Mouse (Mus musculus) embryonic facial prominence, embryonic 15.5 days (tissue): Measurements from ENCODE around the gene Bri3bp. TPM values are rescaled to one million over a fixed set of nuclear protein-coding genes. Genes with fewer than 3 reads are reported as not detected.

Experiments used
- ATAC-seq: fragments of 200-750 bp; cut with Nextera tagmentation; 2 replicates; pipeline ENCODE4 v1.8.0; 2017; ENCODE audit warnings: low read depth, moderate TSS enrichment; ENCODE audit not compliant: insufficient number of reproducible peaks, low FRiP score, low TSS enrichment
- H3K27ac ChIP-seq: fragments of 300-500 bp; sonication (generic); replicated peaks from 2 replicates; pipeline ENCODE4 v1.5.1; 2015; ENCODE audit warnings: mild to moderate bottlenecking, inconsistent platforms
- H3K27me3 ChIP-seq: fragments of 300-500 bp; sonication (generic); 2 replicates; pipeline ENCODE4 v1.6.1; 2015; ENCODE audit warnings: inconsistent platforms
- H3K36me3 ChIP-seq: fragments of 300-500 bp; sonication (generic); 2 replicates; pipeline ENCODE4 v1.6.1; 2015; ENCODE audit warnings: mild to moderate bottlenecking, inconsistent platforms
- H3K4me1 ChIP-seq: fragments of 300-500 bp; sonication (generic); 2 replicates; pipeline ENCODE4 v1.6.1; 2015; ENCODE audit warnings: inconsistent platforms
- H3K4me2 ChIP-seq: fragments of 300-500 bp; sonication (generic); replicated peaks from 2 replicates; pipeline ENCODE4 v1.6.1; 2015; ENCODE audit warnings: mild to moderate bottlenecking, inconsistent platforms
- H3K4me3 ChIP-seq: fragments of 300-500 bp; sonication (generic); replicated peaks from 2 replicates; pipeline ENCODE4 v1.5.1; 2015; ENCODE audit warnings: mild to moderate bottlenecking, inconsistent platforms
- H3K9ac ChIP-seq: fragments of 300-500 bp; sonication (generic); 2 replicates; pipeline ENCODE4 v1.6.1; 2015; ENCODE audit warnings: inconsistent platforms
- H3K9me3 ChIP-seq: fragments of 300-500 bp; sonication (generic); replicated peaks from 2 replicates; pipeline ENCODE4 v1.6.1; 2016; ENCODE audit warnings: inconsistent platforms
- WGBS: fragments of 180-500 bp; shearing (Covaris S2); methylation state at CpG from one replicate; pipeline ENCODE4 v1.1.7; 2015; 5-methylcytosine and 5-hydroxymethylcytosine counted together
- polyA plus RNA-seq: library from polyadenylated mRNA; unstranded; fragments of >200 nt; fragmentation: Nextera tagmentation; extraction: Ambion mirVana; gene quantifications from 2 replicates; pipeline ENCODE4 v1.2.1, GENCODE M21; 2015

Gene Bri3bp
- polyA plus RNA-seq, 1 experiment from 2014 or later = 37.6 TPM

GRCm38 (mm10) chr5:125457538-125457937 is 16.2 kb downstream of the Bri3bp start:
- WGBS = 88% methylated on average over 6 of the region's 6 CpGs
- Histone ChIP-seq H3K4me1 (no peaks in the 10 kb centered on the region), H3K27ac (no peak overlapping the region), H3K9me3 (no peaks in the 10 kb centered on the region), H3K36me3 (peaks cover 17% of the 10 kb centered on the region), H3K4me3 (no peak overlapping the region), H3K4me2 (no peak overlapping the region), H3K27me3 (no peaks in the 10 kb centered on the region), H3K9ac (no peak overlapping the region)
- no peak for ATAC-seq

- Histone ChIP-seq H3K27ac (no peak overlapping the region), H3K4me3 (no peak overlapping the region), H3K9me3 (no peaks in the 10 kb centered on the region), H3K4me1 (peaks cover 4% of the 10 kb centered on the region; the same call in 1 of the 2 replicates), H3K9ac (no peak overlapping the region), H3K4me2 (no peak overlapping the region), H3K27me3 (no peaks in the 10 kb centered on the region), H3K36me3 (0 out of 2 replicates have a peak, but pooled peaks cover 6% of the 10 kb centered on the region)
- WGBS = 86% methylated on average over 3 of the region's 3 CpGs
- no peak for ATAC-seq
Measured at GRCm38 (mm10) chr5:125460574-125460973, 19.2 kb downstream of the Bri3bp start.

GRCm38 (mm10) chr5:125461868-125462445 is 20.6 kb downstream of the Bri3bp start:
- Histone ChIP-seq H3K4me2 (no peak overlapping the region), H3K4me3 (no peak overlapping the region), H3K9ac (no peak overlapping the region), H3K27ac (no peak overlapping the region), H3K36me3 (no peaks in the 10 kb centered on the region), H3K9me3 (no peaks in the 10 kb centered on the region), H3K4me1 (peaks cover 4% of the 10 kb centered on the region; the same call in 1 of the 2 replicates), H3K27me3 (no peaks in the 10 kb centered on the region)
- 51% methylated on average over 10 of the region's 10 CpGs for WGBS
- no peak for ATAC-seq

GRCm38 (mm10) chr5:125465192-125465591 is 23.8 kb downstream of the Bri3bp start:
- peak overlapping the region; percentile 59 for H3K4me2 ChIP-seq
- peaks cover 4% of the 10 kb centered on the region; the same call in 1 of the 2 replicates for H3K4me1 ChIP-seq
- H3K36me3 ChIP-seq = no peaks in the 10 kb centered on the region
- H3K4me3 ChIP-seq = peak overlapping the region; percentile 42
- peak overlapping the region; percentile 66; the same call in 1 of the 2 replicates for H3K27ac ChIP-seq
- ATAC-seq = peak; percentile 15; the same call in 1 of the 2 replicates
- 37% methylated on average over 7 of the region's 7 CpGs for WGBS
- no peaks in the 10 kb centered on the region for H3K9me3 ChIP-seq
- H3K27me3 ChIP-seq = no peaks in the 10 kb centered on the region
- H3K9ac ChIP-seq = no peak overlapping the region

- peak overlapping the region; percentile 59 for H3K4me2 ChIP-seq
Measured at GRCm38 (mm10) chr5:125465701-125466106, 24.3 kb downstream of the Bri3bp start.

GRCm38 (mm10) chr5:125466483-125466882 is 25.1 kb downstream of the Bri3bp start:
- Histone ChIP-seq H3K36me3 (no peaks in the 10 kb centered on the region), H3K27me3 (no peaks in the 10 kb centered on the region), H3K4me1 (peaks cover 4% of the 10 kb centered on the region; the same call in 1 of the 2 replicates), H3K9ac (no peak overlapping the region), H3K27ac (no peak overlapping the region), H3K4me3 (no peak overlapping the region), H3K9me3 (no peaks in the 10 kb centered on the region), H3K4me2 (no peak overlapping the region)
- WGBS = 85% methylated on average over 5 of the region's 5 CpGs
- no peak for ATAC-seq

More at GRCm38 (mm10) chr5:125465701-125466106, 24.3 kb downstream of the Bri3bp start:
- no peaks in the 10 kb centered on the region for H3K9me3 ChIP-seq
- H3K27me3 ChIP-seq = no peaks in the 10 kb centered on the region
- H3K4me3 ChIP-seq = peak overlapping the region; percentile 42
- peaks cover 4% of the 10 kb centered on the region; the same call in 1 of the 2 replicates for H3K4me1 ChIP-seq
- ATAC-seq = peak; percentile 99
- H3K36me3 ChIP-seq = no peaks in the 10 kb centered on the region
- H3K9ac ChIP-seq = peak overlapping the region; percentile 45; the same call in 1 of the 2 replicates
- WGBS = under 1% methylated on average over 25 of the region's 25 CpGs
- H3K27ac ChIP-seq = peak overlapping the region; percentile 65

GRCm38 (mm10) chr5:125467261-125467660 is 25.9 kb downstream of the Bri3bp start:
- WGBS = 85% methylated on average over 14 of the region's 14 CpGs
- Histone ChIP-seq H3K36me3 (no peaks in the 10 kb centered on the region), H3K27me3 (no peaks in the 10 kb centered on the region), H3K4me2 (no peak overlapping the region), H3K4me1 (peaks cover 4% of the 10 kb centered on the region; the same call in 1 of the 2 replicates), H3K4me3 (no peak overlapping the region), H3K9ac (no peak overlapping the region), H3K27ac (no peak overlapping the region), H3K9me3 (no peaks in the 10 kb centered on the region)
- ATAC-seq = no peak

- no peaks in the 10 kb centered on the region for H3K36me3 ChIP-seq
- H3K27me3 ChIP-seq = no peaks in the 10 kb centered on the region
- no peak overlapping the region for H3K9ac ChIP-seq
- WGBS = 78% methylated on average over 4 of the region's 4 CpGs
- H3K4me2 ChIP-seq = no peak overlapping the region
- no peak overlapping the region for H3K27ac ChIP-seq
- no peaks in the 10 kb centered on the region for H3K9me3 ChIP-seq
- no peak overlapping the region for H3K4me3 ChIP-seq
- H3K4me1 ChIP-seq = peaks cover 4% of the 10 kb centered on the region; the same call in 1 of the 2 replicates
- no peak for ATAC-seq
Measured at GRCm38 (mm10) chr5:125470713-125471112, 29.3 kb downstream of the Bri3bp start.

- H3K27ac ChIP-seq = no peak overlapping the region
Measured at GRCm38 (mm10) chr5:125472796-125473475, 31.6 kb downstream of the Bri3bp start.

GRCm38 (mm10) chr5:125475030-125475429 is 33.7 kb downstream of the Bri3bp start:
- Histone ChIP-seq H3K4me3 (peak overlapping the region; percentile 92), H3K36me3 (0 out of 2 replicates have a peak, but pooled peaks cover 5% of the 10 kb centered on the region), H3K27ac (peak overlapping the region; percentile 63; the same call in 1 of the 2 replicates), H3K9me3 (no peaks in the 10 kb centered on the region), H3K4me1 (peaks cover 32% of the 10 kb centered on the region), H3K27me3 (no peaks in the 10 kb centered on the region), H3K4me2 (peak overlapping the region; percentile 92), H3K9ac (peak overlapping the region; percentile 23; the same call in 1 of the 2 replicates)
- ATAC-seq = 0 out of 2 replicates have a peak, but pooled peaks have one; percentile 1
- WGBS = 60% methylated on average over 12 of the region's 12 CpGs

More at GRCm38 (mm10) chr5:125472796-125473475, 31.6 kb downstream of the Bri3bp start:
- H3K4me1 ChIP-seq = peaks cover 22% of the 10 kb centered on the region
- 60% methylated on average over 9 of the region's 9 CpGs for WGBS
- H3K9ac ChIP-seq = no peak overlapping the region
- no peak overlapping the region for H3K4me3 ChIP-seq
- no peak overlapping the region for H3K4me2 ChIP-seq
- no peaks in the 10 kb centered on the region for H3K9me3 ChIP-seq
- H3K36me3 ChIP-seq = no peaks in the 10 kb centered on the region
- no peaks in the 10 kb centered on the region for H3K27me3 ChIP-seq
- ATAC-seq = no peak

GRCm38 (mm10) chr5:125475601-125476285 is 34.4 kb downstream of the Bri3bp start, which contains the start of gene Aacs:
Gene Aacs (plus strand): TSS chr5:125475814.
- Histone ChIP-seq H3K27ac (peak within 1 kb of the TSS; percentile 82), H3K9ac (peak within 1 kb of the TSS; percentile 74), H3K4me3 (peak within 1 kb of the TSS; percentile 92), H3K4me1 (peaks cover 36% of the 10 kb centered on the region), H3K36me3 (0 out of 2 replicates have a peak, but pooled peaks cover 8% of the 10 kb centered on the region), H3K27me3 (no peaks in the 10 kb centered on the region), H3K4me2 (peak within 1 kb of the TSS; percentile 92), H3K9me3 (no peaks in the 10 kb centered on the region)
- WGBS = under 1% methylated on average over 60 of the region's 60 CpGs
- ATAC-seq = peak; percentile 91
